Mouse (Mus musculus): ENCODE measurements around the gene March1.

DNA sequence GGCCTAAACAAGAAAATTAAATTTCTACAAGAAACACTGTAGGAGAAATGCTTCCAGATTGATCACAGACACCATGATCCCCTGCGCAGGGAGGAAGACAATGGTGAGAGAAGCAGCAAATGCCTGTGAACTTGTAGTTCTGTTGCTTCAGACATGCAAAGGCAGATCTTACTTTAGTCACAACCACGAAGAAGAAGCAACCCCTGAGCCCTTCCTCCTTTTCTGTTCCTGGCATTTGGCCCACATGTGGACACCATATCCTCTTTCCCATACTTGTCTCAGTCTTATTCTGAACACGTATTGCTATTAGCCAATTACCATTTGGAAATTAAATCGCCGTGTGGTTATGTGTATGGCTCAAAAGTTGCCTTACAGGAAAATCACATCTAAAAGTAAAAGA is 773.9 kb downstream of the March1 start:
- TF ChIP-seq CTCF (IDR thresholded peaks at IDR 0.05; ENCODE audit: low read depth, low read length) (no peak), POLR2A (IDR thresholded peaks at IDR 0.05; ENCODE audit: extremely low read depth, insufficient read depth, low read length) (no peak)

Measured in liver, adult 2 months (tissue).